Mouse (Mus musculus) limb, embryonic 15.5 days (tissue): ENCODE results near the gene Bicc1. TPM values are rescaled to one million over a fixed set of nuclear protein-coding genes. Genes with fewer than 3 reads are reported as not detected.

Experiments used
- ATAC-seq: fragments of 200-750 bp; cut with Nextera tagmentation; 2 replicates; pipeline ENCODE4 v1.8.0; 2017; ENCODE audit warnings: low read depth, moderate TSS enrichment; ENCODE audit not compliant: insufficient number of reproducible peaks, low FRiP score, low TSS enrichment
- H3K27ac ChIP-seq: fragments of 300-500 bp; sonication (generic); 2 replicates; pipeline ENCODE4 v1.5.1; 2015; ENCODE audit warnings: moderate library complexity, mild to moderate bottlenecking, inconsistent platforms
- H3K27me3 ChIP-seq: fragments of 300-500 bp; sonication (generic); 2 replicates; pipeline ENCODE4 v1.6.1; 2015; ENCODE audit warnings: inconsistent platforms
- H3K36me3 ChIP-seq: fragments of 300-500 bp; sonication (generic); 2 replicates; pipeline ENCODE4 v1.6.1; 2015; ENCODE audit warnings: inconsistent platforms
- H3K4me1 ChIP-seq: fragments of 300-500 bp; sonication (generic); 2 replicates; pipeline ENCODE4 v1.6.1; 2015; ENCODE audit warnings: inconsistent platforms
- H3K4me2 ChIP-seq: fragments of 300-500 bp; sonication (generic); 2 replicates; pipeline ENCODE4 v1.6.1; 2015; ENCODE audit warnings: mild to moderate bottlenecking, inconsistent platforms
- H3K4me3 ChIP-seq: fragments of 300-500 bp; sonication (generic); 2 replicates; pipeline ENCODE4 v1.5.1; 2015; ENCODE audit warnings: mild to moderate bottlenecking, inconsistent platforms
- H3K9ac ChIP-seq: fragments of 300-500 bp; sonication (generic); 2 replicates; pipeline ENCODE4 v1.6.1; 2015; ENCODE audit warnings: inconsistent platforms
- H3K9me3 ChIP-seq: fragments of 300-500 bp; sonication (generic); 2 replicates; pipeline ENCODE4 v1.6.1; 2016; ENCODE audit warnings: inconsistent platforms
- WGBS: fragments of 180-500 bp; shearing (Covaris S2); methylation state at CpG from one replicate; pipeline ENCODE4 v1.1.7; 2015; 5-methylcytosine and 5-hydroxymethylcytosine counted together
- polyA plus RNA-seq: library from polyadenylated mRNA; unstranded; fragments of >200 nt; fragmentation: Nextera tagmentation; extraction: Ambion mirVana; gene quantifications from 2 replicates; pipeline ENCODE4 v1.2.1, GENCODE M21; 2015

Bicc1 gene
- polyA plus RNA-seq, 1 experiment from 2014 or later, result 42.5 TPM

- no peaks in the 10 kb centered on the region for H3K9me3 ChIP-seq
- 86% methylated on average over 3 of the region's 3 CpGs for WGBS
- no peak overlapping the region for H3K4me2 ChIP-seq
- H3K4me3 ChIP-seq, result no peak overlapping the region
- H3K27me3 ChIP-seq, result no peaks in the 10 kb centered on the region
- ATAC-seq, result no peak
- H3K9ac ChIP-seq, result no peak overlapping the region
- no peak overlapping the region for H3K27ac ChIP-seq
- H3K4me1 ChIP-seq, result no peaks in the 10 kb centered on the region
- H3K36me3 ChIP-seq, result peaks cover 31% of the 10 kb centered on the region
These were observed 235.6 kb downstream of the Bicc1 start for GRCm38 (mm10) chr10:70923936-70924335.

GRCm38 (mm10) chr10:70921481-70921880 is 238.0 kb downstream of the Bicc1 start:
- H3K9me3 ChIP-seq, result no peaks in the 10 kb centered on the region
- H3K36me3 ChIP-seq, result peaks cover 25% of the 10 kb centered on the region
- ATAC-seq, result no peak
- no peaks in the 10 kb centered on the region for H3K4me1 ChIP-seq
- WGBS, result 90% methylated on average over 6 of the region's 6 CpGs
- H3K27ac ChIP-seq, result no peak overlapping the region
- no peak overlapping the region for H3K4me3 ChIP-seq
- H3K4me2 ChIP-seq, result no peak overlapping the region
- H3K9ac ChIP-seq, result no peak overlapping the region
- H3K27me3 ChIP-seq, result no peaks in the 10 kb centered on the region

DNA sequence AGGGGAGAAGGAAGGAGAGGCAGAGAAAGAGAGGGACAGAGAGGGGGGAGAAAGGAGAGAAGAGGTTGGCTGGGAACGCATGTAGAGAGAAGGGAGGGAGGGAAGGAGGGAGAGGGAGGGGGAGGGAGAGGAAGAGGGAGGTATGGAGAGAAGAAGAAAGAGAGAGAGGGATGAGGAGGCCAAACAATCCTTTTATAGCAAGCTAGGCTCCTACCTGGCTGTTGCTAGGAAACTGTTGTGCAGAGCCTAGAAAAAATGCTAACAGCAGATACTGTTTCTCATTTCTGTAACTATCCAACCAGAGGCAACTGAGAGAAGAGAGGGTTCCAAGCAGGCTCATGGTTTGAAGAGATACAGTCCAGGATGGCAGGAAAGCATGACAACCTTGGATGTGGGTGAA is 239.6 kb downstream of the Bicc1 start:
- H3K9me3 ChIP-seq, result no peaks in the 10 kb centered on the region
- H3K9ac ChIP-seq, result no peak overlapping the region
- no peaks in the 10 kb centered on the region for H3K4me1 ChIP-seq
- ATAC-seq, result no peak
- no peak overlapping the region for H3K4me3 ChIP-seq
- H3K27ac ChIP-seq, result no peak overlapping the region
- no peaks in the 10 kb centered on the region for H3K27me3 ChIP-seq
- H3K36me3 ChIP-seq, result peaks cover 12% of the 10 kb centered on the region; the same call in 1 of the 2 replicates
- H3K4me2 ChIP-seq, result no peak overlapping the region
- 76% methylated on average over 1 of the region's 1 CpGs for WGBS

DNA sequence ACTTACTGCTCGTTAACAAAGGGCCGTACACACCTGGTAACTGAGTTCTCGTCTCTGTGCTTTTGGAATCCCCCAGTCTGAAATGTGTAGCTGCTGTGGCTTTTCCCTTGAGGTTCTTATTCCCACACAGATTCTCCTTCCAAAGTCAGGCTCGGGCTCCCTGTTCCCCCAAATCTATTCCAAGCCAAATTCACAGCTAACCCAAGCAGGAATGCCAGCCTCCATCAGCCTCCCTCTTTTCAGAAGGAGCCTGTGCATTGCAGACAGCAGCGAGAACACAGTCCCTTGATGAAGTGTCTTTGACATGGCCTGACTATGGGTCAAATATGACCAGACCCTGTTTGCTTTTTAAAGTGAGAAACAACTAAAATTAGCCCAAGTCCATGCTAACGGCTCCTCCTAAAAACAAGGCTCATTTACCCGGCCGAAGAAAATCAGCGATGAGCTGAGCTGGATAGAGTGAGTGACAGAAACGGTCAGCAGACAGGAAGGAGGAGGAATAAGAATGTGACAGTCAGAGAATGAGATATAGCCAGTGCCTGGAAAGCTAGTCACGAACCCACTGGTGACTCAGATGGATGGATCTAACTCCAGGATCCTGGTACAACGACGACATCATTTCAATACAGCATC is 240.4 kb downstream of the Bicc1 start:
- Histone ChIP-seq H3K27ac (no peak overlapping the region), H3K36me3 (peaks cover 12% of the 10 kb centered on the region; the same call in 1 of the 2 replicates), H3K4me2 (no peak overlapping the region), H3K4me3 (no peak overlapping the region), H3K27me3 (no peaks in the 10 kb centered on the region), H3K9ac (no peak overlapping the region), H3K4me1 (no peaks in the 10 kb centered on the region), H3K9me3 (no peaks in the 10 kb centered on the region)
- ATAC-seq, result no peak
- 69% methylated on average over 13 of the region's 13 CpGs for WGBS

- H3K27ac ChIP-seq, result no peak overlapping the region
- no peak overlapping the region for H3K4me2 ChIP-seq
- no peaks in the 10 kb centered on the region for H3K9me3 ChIP-seq
- ATAC-seq, result no peak
- H3K27me3 ChIP-seq, result no peaks in the 10 kb centered on the region
- no peaks in the 10 kb centered on the region for H3K36me3 ChIP-seq
- H3K4me3 ChIP-seq, result no peak overlapping the region
- H3K4me1 ChIP-seq, result no peaks in the 10 kb centered on the region
- no peak overlapping the region for H3K9ac ChIP-seq
- WGBS, result 91% methylated on average over 6 of the region's 6 CpGs
These were observed 242.8 kb downstream of the Bicc1 start for GRCm38 (mm10) chr10:70916697-70917096.

GRCm38 (mm10) chr10:70915096-70915495 is 244.4 kb downstream of the Bicc1 start:
- Histone ChIP-seq H3K36me3 (no peaks in the 10 kb centered on the region), H3K9me3 (no peaks in the 10 kb centered on the region), H3K27me3 (no peaks in the 10 kb centered on the region), H3K4me2 (no peak overlapping the region), H3K27ac (no peak overlapping the region), H3K9ac (no peak overlapping the region), H3K4me1 (no peaks in the 10 kb centered on the region), H3K4me3 (no peak overlapping the region)
- WGBS, result 86% methylated on average over 6 of the region's 6 CpGs
- no peak for ATAC-seq

DNA sequence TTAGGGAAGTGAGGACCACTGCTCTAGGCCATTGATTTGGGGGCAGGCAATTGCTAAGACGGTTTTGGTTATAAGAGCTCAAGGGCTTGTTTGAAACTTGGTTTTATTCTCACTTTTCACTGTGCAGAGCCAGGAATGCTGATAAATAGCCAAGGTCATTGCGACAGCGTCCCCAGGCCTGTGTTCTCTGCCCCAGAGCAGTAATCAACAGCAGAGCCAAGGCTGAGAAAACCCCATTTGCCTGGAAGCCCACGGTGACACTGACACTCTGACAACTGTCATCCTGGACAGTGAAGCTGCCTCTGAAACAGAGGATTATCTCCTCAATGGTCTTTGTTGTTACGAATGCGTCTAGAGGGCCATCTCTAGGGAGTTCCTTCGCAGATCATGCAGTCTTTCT is 255.6 kb downstream of the Bicc1 start:
- Histone ChIP-seq H3K27ac (no peak overlapping the region), H3K36me3 (no peaks in the 10 kb centered on the region), H3K9ac (no peak overlapping the region), H3K9me3 (no peaks in the 10 kb centered on the region), H3K4me3 (no peak overlapping the region), H3K4me2 (no peak overlapping the region), H3K4me1 (no peaks in the 10 kb centered on the region), H3K27me3 (no peaks in the 10 kb centered on the region)
- WGBS, result 69% methylated on average over 7 of the region's 7 CpGs
- ATAC-seq, result no peak

GRCm38 (mm10) chr10:70902751-70903485 is 256.6 kb downstream of the Bicc1 start:
- H3K4me2 ChIP-seq, result no peak overlapping the region
- no peak for ATAC-seq
- WGBS, result 64% methylated on average over 5 of the region's 5 CpGs
- no peaks in the 10 kb centered on the region for H3K36me3 ChIP-seq
- no peaks in the 10 kb centered on the region for H3K27me3 ChIP-seq
- no peak overlapping the region for H3K27ac ChIP-seq
- no peak overlapping the region for H3K9ac ChIP-seq
- no peaks in the 10 kb centered on the region for H3K4me1 ChIP-seq
- H3K9me3 ChIP-seq, result no peaks in the 10 kb centered on the region
- H3K4me3 ChIP-seq, result no peak overlapping the region

DNA sequence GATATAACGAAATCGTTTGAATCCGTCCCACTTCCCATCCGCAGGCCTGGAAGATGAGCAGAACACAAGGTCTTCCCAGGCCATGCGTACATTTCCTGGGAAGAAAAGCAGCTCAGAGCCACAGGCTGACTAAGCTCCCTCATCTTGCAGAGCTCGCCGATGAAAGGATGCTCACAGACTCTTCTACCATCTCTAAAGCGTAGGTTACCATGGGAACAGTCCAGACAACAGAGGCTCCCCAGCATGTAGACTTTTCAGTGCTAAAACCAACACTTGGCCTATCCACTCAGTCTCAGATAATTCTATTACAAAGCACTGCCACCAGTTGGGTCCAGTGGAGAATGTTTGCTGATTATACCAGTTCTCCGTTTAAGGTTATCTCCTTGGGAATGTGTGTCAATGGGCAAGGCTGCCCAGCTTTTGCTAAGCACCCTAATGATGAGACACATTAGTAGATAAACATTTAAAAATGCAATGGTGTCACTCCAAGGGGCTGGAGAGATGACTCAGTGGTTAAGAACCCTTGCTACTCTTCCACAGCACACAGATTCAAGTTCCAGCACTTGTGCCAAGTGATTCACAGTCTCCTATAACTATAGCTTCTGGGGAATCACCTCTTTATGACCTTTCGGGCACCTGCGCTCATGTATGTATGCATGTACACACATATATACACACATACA is 258.2 kb downstream of the Bicc1 start:
- no peaks in the 10 kb centered on the region for H3K36me3 ChIP-seq
- ATAC-seq, result no peak
- no peaks in the 10 kb centered on the region for H3K4me1 ChIP-seq
- no peak overlapping the region for H3K4me2 ChIP-seq
- 89% methylated on average over 11 of the region's 11 CpGs for WGBS
- H3K9ac ChIP-seq, result no peak overlapping the region
- no peaks in the 10 kb centered on the region for H3K27me3 ChIP-seq
- no peaks in the 10 kb centered on the region for H3K9me3 ChIP-seq
- no peak overlapping the region for H3K4me3 ChIP-seq
- H3K27ac ChIP-seq, result no peak overlapping the region

- no peaks in the 10 kb centered on the region for H3K36me3 ChIP-seq
- 83% methylated on average over 8 of the region's 8 CpGs for WGBS
- ATAC-seq, result no peak
- H3K27me3 ChIP-seq, result no peaks in the 10 kb centered on the region
- H3K4me1 ChIP-seq, result no peaks in the 10 kb centered on the region
- no peak overlapping the region for H3K27ac ChIP-seq
- no peak overlapping the region for H3K4me3 ChIP-seq
- no peaks in the 10 kb centered on the region for H3K9me3 ChIP-seq
- no peak overlapping the region for H3K9ac ChIP-seq
- H3K4me2 ChIP-seq, result no peak overlapping the region
These were observed 263.6 kb downstream of the Bicc1 start for GRCm38 (mm10) chr10:70895891-70896290.

GRCm38 (mm10) chr10:70878046-70878445 is 281.5 kb downstream of the Bicc1 start:
- Histone ChIP-seq H3K4me1 (0 out of 2 replicates have a peak, but pooled peaks cover 3% of the 10 kb centered on the region), H3K36me3 (no peaks in the 10 kb centered on the region), H3K27ac (no peak overlapping the region), H3K4me3 (no peak overlapping the region), H3K9ac (no peak overlapping the region), H3K27me3 (no peaks in the 10 kb centered on the region), H3K4me2 (no peak overlapping the region), H3K9me3 (no peaks in the 10 kb centered on the region)
- 46% methylated on average over 1 of the region's 1 CpGs for WGBS
- no peak for ATAC-seq

DNA sequence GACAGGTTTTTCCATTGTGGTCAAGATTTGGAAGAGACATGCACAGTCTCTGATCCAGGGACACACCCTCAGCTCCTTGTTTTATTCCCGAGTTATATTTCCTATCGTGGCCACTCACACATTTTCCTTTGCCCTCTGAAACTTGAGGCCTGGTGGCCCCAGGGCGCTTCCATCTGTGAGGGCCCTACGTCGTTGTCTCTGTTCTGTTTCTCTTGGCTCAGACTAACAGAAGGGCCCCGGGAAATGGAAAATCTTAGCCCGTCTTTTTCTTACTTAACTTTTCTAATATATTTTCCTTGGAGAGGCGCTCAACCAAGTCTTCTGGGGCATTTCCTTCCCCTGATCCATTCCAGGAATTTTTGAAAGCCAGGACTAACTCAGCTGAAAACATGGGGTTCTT is 281.9 kb downstream of the Bicc1 start:
- H3K4me2 ChIP-seq, result no peak overlapping the region
- WGBS, result 43% methylated on average over 8 of the region's 8 CpGs
- no peak for ATAC-seq

More for the DNA sequence above, 281.9 kb downstream of the Bicc1 start:
- Histone ChIP-seq H3K27me3 (no peaks in the 10 kb centered on the region), H3K4me1 (0 out of 2 replicates have a peak, but pooled peaks cover 3% of the 10 kb centered on the region), H3K36me3 (no peaks in the 10 kb centered on the region), H3K27ac (no peak overlapping the region), H3K9me3 (no peaks in the 10 kb centered on the region), H3K9ac (no peak overlapping the region), H3K4me3 (no peak overlapping the region)
